In genomic region chr1:80218268-80218667, GRCm38 (mm10) we compare ENCODE assay signal across 8 mouse cellular contexts. TPM values are rescaled to one million over a fixed set of nuclear protein-coding genes. Genes with fewer than 3 reads are reported as not detected.
DNase-seq lines count a peak whose midpoint lies in the region; ATAC-seq and TF ChIP-seq lines count a peak whose summit lies in the region.

Fam124b (minus strand) TSS chr1:80218473.

- no peaks in the 10 kb centered on the region for H3K9me3 ChIP-seq in intestine, embryonic 16.5 days (ENCODE audit: control insufficient read depth, low read length)
- H3K9me3 ChIP-seq in lung, postnatal 0 days (ENCODE audit: low read length), result no peaks in the 10 kb centered on the region

- DNase-seq in kidney, adult 2 months, result peak; percentile 18
- DNase-seq in kidney, adult 11 months, result no peak
- peak; percentile 74 to 83 for DNase-seq in heart, adult 2 months
- DNase-seq in lung, postnatal 0 days (ENCODE audit: low spot score), result peak; percentile 74
- no peak for DNase-seq in cerebellum, adult 2 months
- no peak for DNase-seq in layer of hippocampus, adult 18-20 months (ENCODE audit: low spot score in 2 of 2)
- DNase-seq in frontal cortex, postnatal 25 days (ENCODE audit: low spot score in 2 of 2), result no peak

- H3K27me3 ChIP-seq in kidney, adult 2 months (replicated peaks; ENCODE audit: control insufficient read depth, insufficient read depth, low read length), result no peaks in the 10 kb centered on the region
- H3K27me3 ChIP-seq in heart, adult 2 months (ENCODE audit: control insufficient read depth, insufficient read depth, low read length), result no peaks in the 10 kb centered on the region
- H3K27me3 ChIP-seq in intestine, embryonic 16.5 days (replicated peaks; ENCODE audit: control insufficient read depth, insufficient read depth, low read length), result no peaks in the 10 kb centered on the region
- H3K27me3 ChIP-seq in lung, postnatal 0 days (replicated peaks; ENCODE audit: insufficient read depth, low read length), result no peaks in the 10 kb centered on the region
- no peaks in the 10 kb centered on the region for H3K27me3 ChIP-seq in cerebellum, adult 2 months (ENCODE audit: control insufficient read depth, insufficient read depth, low read length)

- no peak within 1 kb of the TSS for H3K27ac ChIP-seq in kidney, adult 2 months (ENCODE audit: insufficient read depth, low read depth, low read length)
- H3K27ac ChIP-seq in heart, adult 2 months, result peak within 1 kb of the TSS; percentile 76
- H3K27ac ChIP-seq in intestine, embryonic 16.5 days (ENCODE audit: low read length), result no peak within 1 kb of the TSS
- H3K27ac ChIP-seq in lung, postnatal 0 days (ENCODE audit: low read length), result peak within 1 kb of the TSS; percentile 49
- H3K27ac ChIP-seq in cerebellum, adult 2 months (ENCODE audit: insufficient read depth, low read length), result no peak within 1 kb of the TSS

- no peak within 1 kb of the TSS for H3K4me3 ChIP-seq in kidney, adult 2 months (ENCODE audit: insufficient read depth, low read depth, low read length)
- H3K4me3 ChIP-seq in heart, adult 2 months, result 0 out of 2 replicates have a peak within 1 kb of the TSS, but pooled peaks have one; percentile 5
- H3K4me3 ChIP-seq in intestine, embryonic 16.5 days (ENCODE audit: low read length), result no peak within 1 kb of the TSS
- H3K4me3 ChIP-seq in lung, postnatal 0 days (ENCODE audit: low read depth, low read length), result no peak within 1 kb of the TSS
- no peak within 1 kb of the TSS for H3K4me3 ChIP-seq in cerebellum, adult 2 months (replicated peaks; ENCODE audit: insufficient read depth, low read depth, low read length)

- no peak within 1 kb of the TSS for H3K9ac ChIP-seq in heart, adult 2 months (ENCODE audit: low read depth, low read length)
- no peak within 1 kb of the TSS for H3K9ac ChIP-seq in intestine, embryonic 16.5 days (ENCODE audit: low read depth, low read length)
- no peak within 1 kb of the TSS for H3K9ac ChIP-seq in lung, postnatal 0 days (replicated peaks; ENCODE audit: low read depth)

- ATAC-seq in intestine, embryonic 16.5 days, result peak; percentile 67; the same call in 1 of the 2 replicates
- peak; percentile 92 for ATAC-seq in lung, postnatal 0 days

- TF ChIP-seq EP300 in heart, adult 2 months (IDR thresholded peaks at IDR 0.05; ENCODE audit: insufficient read depth, low read depth, low read length), result peak; percentile 98
- TF ChIP-seq EP300 in lung, postnatal 0 days (IDR thresholded peaks at IDR 0.05), result peak; percentile 96

- H3K4me1 ChIP-seq in kidney, adult 2 months (ENCODE audit: control insufficient read depth, insufficient read depth, low read length), result no peaks in the 10 kb centered on the region
- H3K4me1 ChIP-seq in heart, adult 2 months (ENCODE audit: control insufficient read depth, insufficient read depth, low read length), result peaks cover 5% of the 10 kb centered on the region
- H3K4me1 ChIP-seq in intestine, embryonic 16.5 days (ENCODE audit: control insufficient read depth, insufficient read depth, low read length), result no peaks in the 10 kb centered on the region
- peaks cover 3% of the 10 kb centered on the region; the same call in 1 of the 2 replicates for H3K4me1 ChIP-seq in lung, postnatal 0 days (ENCODE audit: insufficient read depth, low read depth, low read length)
- no peaks in the 10 kb centered on the region; the same call in 1 of the 2 replicates for H3K4me1 ChIP-seq in cerebellum, adult 2 months (ENCODE audit: control insufficient read depth, insufficient read depth, low read length)

- no peak for TF ChIP-seq POLR2A in kidney, adult 2 months (IDR thresholded peaks at IDR 0.05; ENCODE audit: low read depth, low read length)
- TF ChIP-seq POLR2A in heart, adult 2 months (IDR thresholded peaks at IDR 0.05; ENCODE audit: insufficient read depth, low read depth, low read length), result peak; percentile 79; the same call in 1 of the 2 replicates
- TF ChIP-seq POLR2A in cerebellum, adult 2 months (IDR thresholded peaks at IDR 0.05; ENCODE audit: borderline replicate concordance, insufficient read depth, low read length), result no peak

- H3K79me2 ChIP-seq in heart, adult 2 months (replicated peaks; ENCODE audit: control insufficient read depth, insufficient read depth, low read length), result no peaks in the 10 kb centered on the region

- no peaks in the 10 kb centered on the region for H3K36me3 ChIP-seq in kidney, adult 2 months (ENCODE audit: control insufficient read depth, insufficient read depth, low read length)
- peaks cover 3% of the 10 kb centered on the region; the same call in 1 of the 2 replicates for H3K36me3 ChIP-seq in heart, adult 2 months (ENCODE audit: control insufficient read depth, insufficient read depth, low read length)
- no peaks in the 10 kb centered on the region for H3K36me3 ChIP-seq in intestine, embryonic 16.5 days (ENCODE audit: control insufficient read depth, insufficient read depth, low read length)
- H3K36me3 ChIP-seq in lung, postnatal 0 days (ENCODE audit: insufficient read depth, low read length), result no peaks in the 10 kb centered on the region

- no peak within 1 kb of the TSS for H3K4me2 ChIP-seq in intestine, embryonic 16.5 days (ENCODE audit: low read depth, low read length)
- H3K4me2 ChIP-seq in lung, postnatal 0 days (replicated peaks; ENCODE audit: low read depth, low read length), result no peak within 1 kb of the TSS

- no peak for TF ChIP-seq CTCF in kidney, adult 2 months (conservative IDR thresholded peaks at IDR 0.05; ENCODE audit: insufficient read depth, insufficient read length, low read depth, low read length)
- TF ChIP-seq CTCF in heart, adult 2 months (IDR thresholded peaks at IDR 0.05), result no peak
- no peak for TF ChIP-seq CTCF in lung, postnatal 0 days (IDR thresholded peaks at IDR 0.05)
- no peak for TF ChIP-seq CTCF in cerebellum, adult 2 months (IDR thresholded peaks at IDR 0.05; ENCODE audit: borderline replicate concordance, insufficient read depth, low read depth, low read length)

- intact Hi-C loops in heart, adult 2 months (cut with DNase I), result no loop called here

- 68% methylated on average over 6 of the region's 6 CpGs for WGBS in kidney, adult 2 months
- whole genome bisulfite sequencing in heart, adult 2 months, result 32% methylated on average over 6 of the region's 6 CpGs
- WGBS in intestine, embryonic 16.5 days, result 70% methylated on average over 6 of the region's 6 CpGs
- 55% methylated on average over 6 of the region's 6 CpGs for WGBS in lung, postnatal 0 days
- WGBS in cerebellum, adult 2 months, result 81% methylated on average over 6 of the region's 6 CpGs

RNA-seq across cellular contexts. Expression of gene Fam124b, which starts in this region (rescaled TPM):
- polyA plus RNA-seq in kidney, adult 2 months (2012; rRNA removed), result 0.08 TPM in 1 of 2 replicates, not detected in the other
- 1 to 10 TPM in 1 of 2 experiments, under 1 TPM in 1; 0.78 to 2.9 TPM for total RNA-seq in heart, adult 2 months (2021)
- polyA plus RNA-seq in heart, adult 2 months (2012; rRNA removed), result 0.68 and 1.4 TPM in 2 replicates
- polyA plus RNA-seq in intestine, embryonic 16.5 days (2015; fragmentation: Nextera tagmentation; extraction: Ambion mirVana), result 0.66 and 0.67 TPM in 2 replicates
- polyA plus RNA-seq in lung, postnatal 0 days (2015; fragmentation: Nextera tagmentation; extraction: Ambion mirVana), result 3.8 and 4.7 TPM in 2 replicates
- polyA plus RNA-seq in cerebellum, adult 2 months (2012; rRNA removed), result 0.05 and 0.06 TPM in 2 replicates
- under 1 TPM; 0.56 to 0.59 TPM for total RNA-seq in layer of hippocampus, adult 18-20 months (2021)

Comparison
In these comparisons a context has a peak if more than half of its experiments do, and no peak if none do; other contexts are left out.
1. Peak in DNase-seq in kidney, adult 2 months; RNA of the gene not detected or under 1 TPM.
2. Peak in ATAC-seq in intestine, embryonic 16.5 days; RNA of the gene not detected or under 1 TPM.
3. DNase-seq: peak in heart, adult 2 months (2 of 2) and lung, postnatal 0 days (single experiment); none in kidney, adult 11 months (single experiment), cerebellum, adult 2 months (0 of 2), layer of hippocampus, adult 18-20 months (0 of 2) and frontal cortex, postnatal 25 days (0 of 2).
4. H3K27ac ChIP-seq: peak in heart, adult 2 months (single experiment) and lung, postnatal 0 days (single experiment); none in kidney, adult 2 months (single experiment), intestine, embryonic 16.5 days (single experiment) and cerebellum, adult 2 months (single experiment).